Mouse (Mus musculus) hindbrain, embryonic 16.5 days (tissue): ENCODE data around the gene Gse1. TPM values are rescaled to one million over a fixed set of nuclear protein-coding genes. Genes with fewer than 3 reads are reported as not detected.
A peak's percentile ranks its signal among the peaks of the same experiment; 100 is the strongest.

Experiments
- ATAC-seq: fragments of 200-750 bp; cut with Nextera tagmentation; 2 replicates; pipeline ENCODE4 v1.8.0; 2017; ENCODE audit warnings: moderate TSS enrichment, moderate library complexity
- H3K27ac ChIP-seq: fragments of 300-500 bp; sonication (generic); 2 replicates; pipeline ENCODE4 v1.5.1; 2014; ENCODE audit warnings: low read depth, mild to moderate bottlenecking, control low read depth, low read length, moderate library complexity
- H3K27me3 ChIP-seq: fragments of 300-500 bp; sonication (generic); replicated peaks from 2 replicates; pipeline ENCODE4 v1.6.1; 2014; ENCODE audit warnings: low read length; ENCODE audit not compliant: control insufficient read depth, insufficient read depth
- H3K36me3 ChIP-seq: fragments of 300-500 bp; sonication (generic); 2 replicates; pipeline ENCODE4 v1.6.1; 2014; ENCODE audit warnings: mild to moderate bottlenecking, low read length, moderate library complexity, mixed read lengths; ENCODE audit not compliant: control insufficient read depth, insufficient read depth
- H3K4me1 ChIP-seq: fragments of 300-500 bp; sonication (generic); 2 replicates; pipeline ENCODE4 v1.6.1; 2014; ENCODE audit warnings: low read depth, low read length; ENCODE audit not compliant: control insufficient read depth, insufficient read depth
- H3K4me2 ChIP-seq: fragments of 300-500 bp; sonication (generic); 2 replicates; pipeline ENCODE4 v1.6.1; 2014; ENCODE audit warnings: mild to moderate bottlenecking, low read length, control low read depth, moderate library complexity
- H3K4me3 ChIP-seq: fragments of 300-500 bp; sonication (generic); 2 replicates; pipeline ENCODE4 v1.5.1; 2014; ENCODE audit warnings: mild to moderate bottlenecking, low read length, control low read depth, moderate library complexity
- H3K9ac ChIP-seq: fragments of 300-500 bp; sonication (generic); 2 replicates; pipeline ENCODE4 v1.6.1; 2014; ENCODE audit warnings: low read depth, mild to moderate bottlenecking, control low read depth, low read length, moderate library complexity
- H3K9me3 ChIP-seq: fragments of 300-500 bp; sonication (generic); 2 replicates; pipeline ENCODE4 v1.6.1; 2014; ENCODE audit warnings: mild to moderate bottlenecking, low read length, moderate library complexity; ENCODE audit not compliant: control insufficient read depth
- WGBS: fragments of 180-500 bp; shearing (Covaris S2); extraction: QIAGEN DNeasy Blood & Tissue Kit; methylation state at CpG from one replicate; pipeline ENCODE4 v1.1.7; 2014; 5-methylcytosine and 5-hydroxymethylcytosine counted together
- polyA plus RNA-seq: library from polyadenylated mRNA; unstranded; fragments of >200 nt; fragmentation: Nextera tagmentation; extraction: Ambion mirVana; gene quantifications from 2 replicates; pipeline ENCODE4 v1.2.1, GENCODE M21; 2015

Gene Gse1
- polyA plus RNA-seq, 1 experiment from 2014 or later: 10.7 TPM

DNA sequence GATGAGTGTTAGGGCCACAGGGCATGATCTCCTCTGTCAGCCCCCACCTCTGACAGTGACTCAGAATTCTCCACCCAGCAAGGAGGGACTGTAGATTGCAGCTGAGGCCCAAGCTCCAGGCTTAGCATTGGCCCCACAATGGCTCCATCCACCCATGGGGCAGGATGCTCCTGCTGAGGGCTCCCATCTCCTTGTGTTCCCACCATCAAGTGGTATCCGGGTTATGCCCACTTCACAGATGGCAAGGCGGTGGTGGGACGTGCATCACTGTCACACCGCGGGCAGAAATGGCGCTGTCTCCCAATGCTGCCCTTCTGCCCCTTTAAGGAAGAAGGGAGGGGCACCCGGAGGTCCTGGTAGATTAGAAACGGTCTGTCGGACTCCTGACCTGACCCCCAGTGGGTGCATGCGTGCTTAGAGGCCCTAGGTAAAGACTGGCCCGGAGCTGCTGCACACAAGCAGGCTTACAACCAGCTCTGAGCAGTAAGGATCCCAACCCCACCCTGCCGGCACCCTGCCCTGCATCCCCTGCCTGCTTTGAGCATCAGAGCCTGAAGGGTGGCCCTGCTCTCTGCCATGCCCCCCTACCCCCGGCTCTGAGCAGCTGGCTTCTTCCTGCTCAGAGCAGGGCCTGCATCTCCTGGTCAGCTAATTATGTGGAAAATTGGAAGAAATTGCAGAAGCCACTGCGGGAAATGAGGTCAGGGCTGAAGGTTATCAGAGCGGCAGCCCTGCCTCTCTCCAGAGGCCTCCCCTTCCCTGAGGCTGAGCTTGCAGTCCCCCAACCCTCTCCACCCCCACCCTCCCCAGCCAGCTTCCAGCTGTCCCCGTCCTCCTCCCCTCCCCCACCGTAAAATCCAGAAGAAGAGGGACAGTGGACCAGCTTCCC is 67.0 kb downstream of the Gse1 start:
- Histone ChIP-seq H3K27me3 (no peaks in the 10 kb centered on the region), H3K36me3 (no peaks in the 10 kb centered on the region), H3K4me3 (no peak overlapping the region), H3K4me1 (peaks cover 74% of the 10 kb centered on the region), H3K9ac (peak overlapping the region; percentile 32; the same call in 1 of the 2 replicates), H3K9me3 (no peaks in the 10 kb centered on the region), H3K27ac (peak overlapping the region; percentile 54), H3K4me2 (no peak overlapping the region)
- WGBS: 28% methylated on average over 17 of the region's 17 CpGs
- no peak for ATAC-seq

GRCm38 (mm10) chr8:120297000-120297399 is 68.7 kb downstream of the Gse1 start:
- H3K27me3 ChIP-seq: no peaks in the 10 kb centered on the region
- no peaks in the 10 kb centered on the region for H3K36me3 ChIP-seq
- no peak overlapping the region for H3K4me2 ChIP-seq
- peaks cover 69% of the 10 kb centered on the region for H3K4me1 ChIP-seq
- no peak for ATAC-seq
- H3K4me3 ChIP-seq: no peak overlapping the region
- no peak overlapping the region for H3K27ac ChIP-seq
- 27% methylated on average over 5 of the region's 5 CpGs for whole genome bisulfite sequencing
- no peaks in the 10 kb centered on the region for H3K9me3 ChIP-seq
- H3K9ac ChIP-seq: no peak overlapping the region; the same call in 1 of the 2 replicates

- ATAC-seq: peak; percentile 22
- H3K27me3 ChIP-seq: no peaks in the 10 kb centered on the region
- WGBS: 34% methylated on average over 22 of the region's 22 CpGs
- peak overlapping the region; percentile 75 for H3K27ac ChIP-seq
- peaks cover 58% of the 10 kb centered on the region for H3K4me1 ChIP-seq
- peak overlapping the region; percentile 29 for H3K9ac ChIP-seq
- H3K9me3 ChIP-seq: no peaks in the 10 kb centered on the region
- H3K36me3 ChIP-seq: no peaks in the 10 kb centered on the region
- H3K4me2 ChIP-seq: 0 out of 2 replicates have a peak overlapping the region, but pooled peaks have one; percentile 7
- H3K4me3 ChIP-seq: no peak overlapping the region
These were observed 70.6 kb downstream of the Gse1 start for GRCm38 (mm10) chr8:120298601-120299532.

DNA sequence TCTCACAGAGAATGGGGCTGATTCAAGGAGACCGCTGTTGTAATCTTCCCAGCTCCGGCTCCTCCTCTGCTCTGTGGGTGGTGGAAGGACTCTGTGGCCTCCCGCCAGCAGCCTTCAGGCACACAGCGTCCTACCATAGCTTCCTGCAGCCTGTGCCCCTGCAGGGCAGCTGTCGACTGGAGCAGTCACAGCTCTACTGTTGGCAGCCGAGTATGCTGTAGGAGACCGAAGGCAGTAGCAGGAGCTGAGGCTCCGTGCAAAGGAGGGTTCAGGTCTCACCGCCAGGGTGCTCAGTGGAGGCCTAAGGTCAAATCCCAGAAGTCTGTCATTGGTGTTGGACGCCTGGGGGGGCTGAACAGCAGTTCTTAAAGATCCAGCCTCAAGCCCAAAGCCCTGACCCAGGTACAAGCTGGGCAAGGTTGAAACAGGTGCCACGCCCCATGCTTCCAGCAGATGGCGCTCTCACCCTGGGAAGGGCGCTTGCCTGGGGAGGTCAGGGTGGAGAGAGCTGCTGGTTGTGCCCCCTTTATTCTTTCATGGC is 72.4 kb downstream of the Gse1 start:
- Histone ChIP-seq H3K4me2 (0 out of 2 replicates have a peak overlapping the region, but pooled peaks have one; percentile 12), H3K4me3 (no peak overlapping the region), H3K36me3 (no peaks in the 10 kb centered on the region), H3K9ac (0 out of 2 replicates have a peak overlapping the region, but pooled peaks have one; percentile 15), H3K27ac (0 out of 2 replicates have a peak overlapping the region, but pooled peaks have one; percentile 16), H3K4me1 (peaks cover 49% of the 10 kb centered on the region), H3K27me3 (no peaks in the 10 kb centered on the region), H3K9me3 (no peaks in the 10 kb centered on the region)
- 9% methylated on average over 13 of the region's 13 CpGs for WGBS
- ATAC-seq: peak; percentile 60

GRCm38 (mm10) chr8:120302941-120303675 is 74.9 kb downstream of the Gse1 start:
- WGBS: 64% methylated on average over 11 of the region's 11 CpGs
- Histone ChIP-seq H3K4me1 (peaks cover 54% of the 10 kb centered on the region), H3K9ac (no peak overlapping the region)

DNA sequence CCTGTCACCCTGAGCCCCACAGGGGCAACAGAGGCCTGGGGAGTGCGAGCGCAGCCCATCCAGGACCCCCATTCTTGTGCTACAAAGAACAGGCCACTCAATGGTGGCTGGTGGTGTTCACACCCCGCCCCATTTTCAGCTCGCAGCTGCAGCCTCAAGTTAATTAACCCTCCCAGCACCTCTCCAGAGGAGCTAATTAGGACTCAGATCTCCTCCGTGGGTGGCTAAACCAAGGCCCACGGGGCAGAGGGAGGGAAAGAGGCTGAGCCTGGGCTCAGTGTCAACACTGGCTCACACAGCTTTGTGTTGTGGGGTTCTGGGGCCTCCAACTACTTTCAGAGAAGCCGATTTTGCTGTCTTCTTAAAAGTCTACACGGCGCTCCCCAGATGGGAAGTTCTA is 75.8 kb downstream of the Gse1 start:
- Histone ChIP-seq H3K4me3 (no peak overlapping the region), H3K27me3 (no peaks in the 10 kb centered on the region; the same call in 1 of the 2 replicates), H3K9ac (peak overlapping the region; percentile 28), H3K9me3 (no peaks in the 10 kb centered on the region), H3K36me3 (no peaks in the 10 kb centered on the region), H3K4me2 (no peak overlapping the region), H3K27ac (peak overlapping the region; percentile 57; the same call in 1 of the 2 replicates), H3K4me1 (peaks cover 54% of the 10 kb centered on the region)
- WGBS: 30% methylated on average over 9 of the region's 9 CpGs
- ATAC-seq: no peak

More at GRCm38 (mm10) chr8:120302941-120303675, 74.9 kb downstream of the Gse1 start:
- Histone ChIP-seq H3K27me3 (no peaks in the 10 kb centered on the region; the same call in 1 of the 2 replicates), H3K27ac (peak overlapping the region; percentile 57; the same call in 1 of the 2 replicates), H3K4me3 (no peak overlapping the region), H3K9me3 (no peaks in the 10 kb centered on the region), H3K4me2 (no peak overlapping the region), H3K36me3 (no peaks in the 10 kb centered on the region)
- ATAC-seq: no peak

DNA sequence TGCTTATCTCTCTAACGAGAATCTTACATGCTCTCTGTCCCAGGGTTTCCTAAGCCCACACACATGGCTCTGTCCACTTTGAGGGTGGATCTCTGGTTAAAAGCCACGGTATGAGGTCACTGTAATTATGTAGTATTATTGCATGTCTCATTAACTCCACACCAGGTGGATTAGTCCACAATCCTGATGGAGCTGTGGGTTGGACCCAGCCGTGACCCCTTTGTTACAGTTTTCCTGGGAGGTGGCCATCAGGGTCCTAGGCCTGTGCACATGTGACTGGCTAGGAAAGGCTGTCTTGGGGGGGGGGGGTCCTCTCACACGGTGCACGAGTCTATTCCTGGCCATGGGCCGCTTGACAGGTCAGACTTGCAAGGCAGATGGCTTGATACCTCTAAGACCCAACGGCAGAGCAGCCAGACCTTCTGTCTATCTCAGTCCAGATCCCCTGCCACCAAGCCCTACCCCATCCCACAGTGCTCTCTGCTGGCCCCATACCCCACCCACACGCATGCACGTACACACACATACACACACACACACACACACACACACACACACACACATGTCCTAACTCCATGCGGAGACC is 77.6 kb downstream of the Gse1 start:
- Histone ChIP-seq H3K9me3 (no peaks in the 10 kb centered on the region), H3K4me1 (peaks cover 56% of the 10 kb centered on the region), H3K9ac (no peak overlapping the region), H3K27ac (no peak overlapping the region; the same call in 1 of the 2 replicates), H3K4me3 (no peak overlapping the region), H3K36me3 (no peaks in the 10 kb centered on the region), H3K27me3 (no peaks in the 10 kb centered on the region; the same call in 1 of the 2 replicates), H3K4me2 (no peak overlapping the region)
- WGBS: 69% methylated on average over 10 of the region's 10 CpGs
- peak; percentile 13 for ATAC-seq

DNA sequence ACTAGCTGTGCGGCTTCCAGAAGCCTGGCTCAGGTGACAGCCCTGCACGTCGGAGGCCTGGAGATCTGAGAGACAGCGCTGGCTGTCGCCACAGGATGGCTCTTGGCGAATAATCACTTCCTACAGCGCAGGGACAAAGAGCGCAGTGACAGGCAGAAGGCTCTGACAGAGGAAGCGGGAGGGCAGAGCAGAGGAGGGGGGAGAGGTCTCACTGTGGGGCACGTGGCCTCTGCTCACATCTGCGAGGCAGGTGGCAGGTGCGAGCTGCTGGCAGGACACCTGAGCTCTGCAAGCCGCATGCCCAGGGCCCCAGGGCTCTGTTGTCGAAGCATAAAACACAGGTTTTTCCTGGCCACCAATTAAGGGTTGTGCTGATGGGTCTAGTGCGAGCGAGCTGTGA is 78.8 kb downstream of the Gse1 start:
- Histone ChIP-seq H3K4me2 (peak overlapping the region; percentile 13; the same call in 1 of the 2 replicates), H3K9ac (peak overlapping the region; percentile 57; the same call in 1 of the 2 replicates), H3K27ac (peak overlapping the region; percentile 75), H3K4me1 (peaks cover 54% of the 10 kb centered on the region), H3K4me3 (no peak overlapping the region), H3K9me3 (no peaks in the 10 kb centered on the region), H3K27me3 (no peaks in the 10 kb centered on the region; the same call in 1 of the 2 replicates), H3K36me3 (no peaks in the 10 kb centered on the region)
- 7% methylated on average over 16 of the region's 16 CpGs for WGBS
- ATAC-seq: peak; percentile 50
